Mouse (Mus musculus) monocyte, adult 5-6 weeks (primary cell): ENCODE measurements around the gene Tpbpa. TPM values are rescaled to one million over a fixed set of nuclear protein-coding genes. Genes with fewer than 3 reads are reported as not detected.
A peak's percentile ranks its signal among the peaks of the same experiment; 100 is the strongest.
"Not testable (repeated sequence)": the region's sequence is repeated elsewhere in the genome, so short reads cannot be mapped to it uniquely, and the experiment has no call there.

Experiments used
- ATAC-seq: fragments of 153-309, 156-312 bp; replicated peaks from 2 replicates; pipeline ENCODE4 v1.8.0; 2017; ENCODE audit warnings: mild to moderate bottlenecking; ENCODE audit not compliant: low TSS enrichment, insufficient number of reproducible peaks, severe bottlenecking, poor library complexity, low FRiP score
- total RNA-seq: library from RNA; stranded (forward); fragments of 200-1000, 200-491, 200-594 nt; gene quantifications from 3 replicates; pipeline ENCODE4 v1.2.3, GENCODE M21; 2017

Tpbpa gene
- not detected in 3 replicates for total RNA-seq

DNA sequence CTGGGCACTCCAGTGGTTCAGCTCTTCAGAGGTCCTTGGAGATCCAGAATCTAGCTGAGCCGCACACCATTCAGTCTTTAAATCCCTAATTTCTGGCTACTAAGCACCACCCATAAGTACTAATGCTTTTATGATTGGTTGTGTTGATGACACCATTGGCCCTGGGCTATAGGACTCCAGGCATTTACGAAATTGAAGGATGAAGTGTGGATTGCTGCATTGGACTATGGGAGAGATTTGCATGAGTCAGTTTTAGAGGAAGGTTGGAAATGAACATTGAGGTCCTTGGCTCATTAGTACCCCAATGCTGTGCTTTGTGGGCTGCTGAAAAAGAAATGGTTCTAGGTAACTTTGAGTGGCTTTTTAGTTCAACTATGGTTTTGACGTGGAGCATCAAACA, at the start of gene Tpbpa:
Tpbpa (minus strand) TSS at position 101 of the 400 bp plus-strand sequence.
- not testable (repeated sequence) for ATAC-seq

DNA sequence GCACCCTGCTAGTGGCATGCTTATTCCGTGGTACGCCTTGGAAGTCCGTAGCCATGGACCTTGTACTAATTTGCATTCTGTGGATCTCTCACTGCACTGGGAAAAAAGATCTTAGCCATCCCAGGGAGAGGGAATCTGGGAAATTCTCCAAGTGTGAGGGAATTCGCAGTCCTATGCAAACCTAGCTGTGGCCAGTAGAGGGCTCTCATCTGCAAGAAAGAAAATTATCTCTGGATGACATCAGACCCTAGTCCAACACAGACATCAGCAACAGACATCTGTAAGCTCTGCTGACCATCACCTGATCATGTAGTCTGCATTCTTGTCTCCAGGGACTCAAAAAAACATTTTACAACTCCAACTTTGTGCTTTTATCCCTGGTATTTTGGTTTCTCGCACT, 45.1 kb upstream of the Tpbpa start:
- not testable (repeated sequence) for ATAC-seq

DNA sequence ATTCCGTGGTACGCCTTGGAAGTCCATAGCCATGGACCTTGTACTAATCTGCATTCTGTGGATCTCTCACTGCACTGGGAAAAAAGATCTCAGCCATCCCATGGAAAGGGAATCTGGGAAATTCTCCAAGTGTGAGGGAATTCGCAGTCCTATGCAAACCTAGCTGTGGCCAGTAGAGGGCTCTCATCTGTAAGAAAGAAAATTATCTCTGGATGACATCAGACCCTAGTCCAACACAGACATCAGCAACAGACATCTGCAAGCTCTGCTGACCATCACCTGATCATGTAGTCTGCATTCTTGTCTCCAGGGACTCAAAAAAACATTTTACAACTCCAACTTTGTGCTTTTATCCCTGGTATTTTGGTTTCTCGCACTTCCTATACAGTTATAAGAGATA, 30.5 kb upstream of the Tpbpa start:
- not testable (repeated sequence) for ATAC-seq

DNA sequence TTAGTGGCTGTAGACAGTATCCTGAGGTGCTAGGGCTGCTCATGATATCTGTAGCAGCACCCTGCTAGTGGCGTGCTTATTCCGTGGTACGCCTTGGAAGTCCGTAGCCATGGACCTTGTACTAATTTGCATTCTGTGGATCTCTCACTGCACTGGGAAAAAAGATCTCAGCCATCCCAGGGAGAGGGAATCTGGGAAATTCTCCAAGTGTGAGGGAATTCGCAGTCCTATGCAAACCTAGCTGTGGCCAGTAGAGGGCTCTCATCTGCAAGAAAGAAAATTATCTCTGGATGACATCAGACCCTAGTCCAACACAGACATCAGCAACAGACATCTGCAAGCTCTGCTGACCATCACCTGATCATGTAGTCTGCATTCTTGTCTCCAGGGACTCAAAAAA, 22.2 kb upstream of the Tpbpa start:
- not testable (repeated sequence) for ATAC-seq

DNA sequence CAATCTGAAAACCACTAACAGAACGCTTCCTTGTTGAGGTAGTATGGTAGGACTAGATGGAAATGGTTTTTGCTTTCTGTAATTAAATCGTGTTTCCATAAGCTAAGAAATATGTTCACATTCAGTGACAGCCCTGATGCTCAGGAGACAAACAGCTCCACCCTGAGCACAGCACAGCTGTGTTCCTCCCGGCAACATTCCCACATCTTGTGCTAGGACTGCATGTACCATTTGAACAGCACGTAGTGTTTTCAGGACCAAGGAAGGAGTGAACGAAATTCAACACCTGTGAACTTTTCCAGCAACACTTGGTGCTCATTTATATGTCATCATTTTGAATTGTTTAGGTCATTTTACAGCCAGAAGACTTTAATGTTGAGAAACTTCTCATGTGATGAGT, 19.9 kb upstream of the Tpbpa start:
- ATAC-seq, result no peak

DNA sequence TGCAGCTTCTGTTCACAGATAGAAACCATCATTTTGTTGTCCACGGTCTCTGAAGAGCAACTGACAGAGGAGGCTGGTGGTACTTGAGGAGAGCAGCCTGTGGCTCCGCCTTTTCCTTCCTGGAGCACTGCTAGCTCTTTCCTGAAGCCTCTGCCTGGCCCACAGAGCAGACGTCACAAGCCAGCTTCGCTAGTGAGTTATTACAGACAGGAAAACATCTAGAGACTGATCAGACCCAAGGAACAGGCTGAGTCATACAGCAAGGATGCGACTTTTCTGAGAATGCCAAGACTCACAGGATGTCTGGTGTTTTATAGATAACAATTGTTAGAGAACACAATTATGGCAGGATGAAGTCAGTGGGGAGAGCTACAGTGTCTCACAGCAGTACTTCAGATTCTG, 5.3 kb downstream of the Tpbpa start, which contains the start of the genes Gm49391 and Ctla2a:
Gm49391 (minus strand) TSS at position 72 of the 402 bp plus-strand sequence.
Ctla2a (minus strand) TSS at position 126 of the 402 bp plus-strand sequence.
- ATAC-seq, result peak; percentile 53; the same call in 1 of the 2 replicates

DNA sequence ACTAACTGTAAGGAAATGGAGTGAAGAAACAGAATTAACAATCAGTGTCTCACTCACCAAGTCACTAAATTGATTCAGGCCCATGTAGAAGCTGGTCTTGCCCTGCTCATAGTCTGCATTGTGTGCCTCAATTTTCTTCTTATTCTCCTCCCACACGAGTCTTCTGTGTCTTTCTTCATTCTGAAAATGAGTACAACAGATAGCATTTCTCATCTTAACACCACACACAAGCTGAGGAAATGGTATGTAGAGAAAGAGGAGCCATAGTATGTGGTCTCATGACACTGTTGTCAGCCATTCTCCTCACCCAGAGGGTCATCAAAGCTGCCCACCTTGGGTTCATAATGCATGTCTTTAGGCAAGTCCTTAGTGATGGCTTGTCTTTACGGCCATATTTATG, 6.3 kb downstream of the Tpbpa start, which contains the start of gene Gm49393:
Gm49393 (minus strand) TSS at position 101 of the 400 bp plus-strand sequence.
- ATAC-seq, result not testable (repeated sequence)

DNA sequence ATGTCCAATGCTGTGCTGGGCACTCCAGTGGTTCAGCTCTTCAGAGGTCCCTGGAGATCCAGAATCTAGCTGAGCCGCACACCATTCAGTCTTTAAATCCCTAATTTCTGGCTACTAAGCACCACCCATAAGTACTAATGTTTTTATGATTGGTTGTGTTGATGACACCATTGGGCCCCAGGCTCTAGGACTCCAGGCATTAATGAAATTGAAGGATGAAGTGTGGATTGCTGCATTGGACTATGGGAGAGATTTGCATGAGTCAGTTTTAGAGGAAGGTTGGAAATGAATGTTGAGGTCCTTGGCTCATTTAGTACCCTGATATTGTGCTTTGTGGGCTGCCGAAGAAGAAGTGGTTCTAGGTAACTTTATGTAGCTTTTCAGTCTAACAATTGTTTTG, 37.0 kb downstream of the Tpbpa start, which contains the start of gene Tpbpb:
Tpbpb (minus strand) TSS at position 101 of the 400 bp plus-strand sequence.
- ATAC-seq, result not testable (repeated sequence)

DNA sequence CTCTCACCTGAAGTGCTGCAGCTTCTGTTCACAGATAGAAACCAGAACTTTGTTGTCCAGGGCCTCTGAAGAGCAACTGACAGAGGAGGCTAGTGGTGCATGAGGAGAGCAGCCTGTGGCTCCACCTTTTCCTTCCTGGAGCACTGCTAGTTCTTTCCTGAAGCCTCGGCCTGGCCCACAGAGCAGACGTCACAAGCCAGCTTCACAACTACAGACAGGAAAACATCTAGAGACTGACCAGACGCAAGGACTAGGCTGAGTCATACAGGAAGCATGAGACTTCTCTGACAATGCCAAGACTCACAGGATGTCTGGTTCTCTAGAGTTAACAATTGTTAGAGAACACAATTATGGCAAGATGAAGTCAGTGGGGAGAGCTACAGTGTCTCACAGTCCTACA, 44.5 kb downstream of the Tpbpa start, which contains the start of gene Ctla2b:
Ctla2b (minus strand) TSS at position 120 of the 400 bp plus-strand sequence.
- peak; percentile 91 for ATAC-seq

DNA sequence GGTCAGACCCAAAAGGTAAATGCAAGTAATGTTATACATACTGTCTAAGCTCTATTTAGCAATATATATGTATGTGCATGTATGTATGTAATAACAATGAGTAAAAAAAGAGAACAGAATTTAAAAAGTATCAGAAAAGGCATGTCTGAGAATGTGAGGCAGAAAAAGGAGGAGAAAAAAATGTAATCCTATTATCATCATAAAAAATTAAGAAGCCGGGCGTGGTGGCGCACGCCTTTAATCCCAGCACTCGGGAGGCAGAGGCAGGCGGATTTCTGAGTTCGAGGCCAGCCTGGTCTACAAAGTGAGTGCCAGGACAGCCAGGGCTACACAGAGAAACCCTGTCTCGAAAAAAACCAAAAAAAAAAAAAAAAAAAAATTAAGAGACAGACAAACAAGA, 45.0 kb downstream of the Tpbpa start, which contains the start of gene Gm49392:
Gm49392 (minus strand) TSS at position 101 of the 400 bp plus-strand sequence.
- ATAC-seq, result not testable (repeated sequence)

DNA sequence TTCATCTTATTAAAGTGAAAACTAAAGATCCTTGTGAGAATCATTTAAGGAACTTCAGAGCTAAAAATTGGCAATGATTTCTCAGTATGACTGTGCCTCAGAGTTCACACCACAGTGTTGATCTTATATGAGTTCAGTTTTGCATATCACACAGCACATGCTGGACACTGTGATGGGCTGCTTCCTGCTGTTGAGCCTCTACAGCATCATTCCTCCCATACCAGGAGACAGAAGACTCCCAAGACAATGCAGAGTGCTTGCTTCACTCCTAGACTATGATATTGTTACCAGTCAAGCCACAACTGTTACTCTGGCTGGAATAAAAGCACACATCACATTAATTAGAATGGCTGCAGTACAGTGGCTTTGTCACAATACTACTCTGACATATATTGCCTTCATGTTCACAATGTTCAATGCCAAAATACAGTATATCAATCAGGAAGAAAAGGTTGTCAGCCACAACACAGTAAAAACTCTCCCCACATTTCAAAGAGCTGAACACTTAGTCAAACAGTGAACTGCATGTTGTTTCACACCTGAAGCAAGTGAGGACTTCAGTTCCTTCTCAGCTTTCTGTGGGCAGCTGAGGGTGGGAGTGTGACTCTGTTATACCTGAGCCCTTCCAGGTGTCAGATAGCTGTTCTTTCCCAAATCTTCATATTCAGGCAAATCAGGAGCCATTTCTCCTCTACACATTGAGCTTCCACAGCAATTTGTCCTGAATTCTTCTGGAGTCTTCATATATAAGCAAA, 46.2 kb downstream of the Tpbpa start:
- 0 out of 2 replicates have a peak, but pooled peaks have one; percentile 17 for ATAC-seq

DNA sequence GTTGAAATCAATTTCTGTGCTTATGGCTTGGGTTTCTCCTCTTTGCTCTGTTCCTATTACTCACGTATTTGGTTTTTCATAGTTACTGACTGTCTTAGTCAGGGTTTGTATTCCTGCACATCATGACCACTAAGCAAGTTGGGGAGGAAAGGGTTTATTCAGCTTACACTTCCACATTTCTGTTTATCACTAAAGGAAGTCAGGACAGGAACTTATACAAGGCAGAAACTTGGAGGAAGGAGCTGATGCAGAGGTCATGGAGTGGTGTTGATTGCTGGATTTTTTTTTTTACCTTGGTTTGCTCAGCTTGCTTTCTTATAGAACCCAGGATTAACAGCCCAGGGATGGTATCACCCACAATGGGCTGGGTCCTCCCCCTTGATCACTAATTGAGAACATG, 49.5 kb downstream of the Tpbpa start:
- no peak for ATAC-seq

Other genes starting within 250 kb of the Tpbpa start
- not detected in 3 replicates for gene BC051665, start 155.6 kb downstream of the Tpbpa start, total RNA-seq
- gene Ctsll3, start 139.1 kb downstream of the Tpbpa start, total RNA-seq, result not detected in 3 replicates
- 2.1 TPM in 1 of 3 replicates, not detected in the others for gene 4930486L24Rik, start 77.5 kb downstream of the Tpbpa start, total RNA-seq
- gene Gm49392, start 45.1 kb downstream of the Tpbpa start, total RNA-seq, result 4.3 to 25.3 TPM (median 13.1 TPM) in 3 replicates
- gene Ctla2b, start 44.5 kb downstream of the Tpbpa start, total RNA-seq, result 49.2 to 249 TPM (median 61.2 TPM) in 3 replicates
- gene Tpbpb, start 37.1 kb downstream of the Tpbpa start, total RNA-seq, result not detected in 3 replicates
- not detected in 3 replicates for gene Gm49393, start 6.4 kb downstream of the Tpbpa start, total RNA-seq
- 15.1 to 325 TPM (median 39.5 TPM) in 3 replicates for gene Gm49391, start 5.4 kb downstream of the Tpbpa start, total RNA-seq
- 225 to 1,243 TPM (median 270 TPM) in 3 replicates for gene Ctla2a, start 5.4 kb downstream of the Tpbpa start, total RNA-seq
- not detected in 3 replicates for gene Ctsj, start 64.0 kb upstream of the Tpbpa start, total RNA-seq
- gene Ctsq, start 98.6 kb upstream of the Tpbpa start, total RNA-seq, result not detected in 3 replicates
- gene Ctsr, start 222.3 kb upstream of the Tpbpa start, total RNA-seq, result not detected in 3 replicates